Mouse (Mus musculus) midbrain, embryonic 14.5 days (tissue): ENCODE results near the gene Cav1. TPM values are rescaled to one million over a fixed set of nuclear protein-coding genes. Genes with fewer than 3 reads are reported as not detected.

ENCODE experiments used
- ATAC-seq: fragments of 200-750 bp; cut with Nextera tagmentation; 2 replicates; pipeline ENCODE4 v1.8.0; 2017; ENCODE audit warnings: moderate number of reproducible peaks, moderate library complexity; ENCODE audit not compliant: low FRiP score, low TSS enrichment
- DNase-seq: peaks from one replicate; pipeline ENCODE4 v3.0.0-alpha.2; 2015
- H3K27ac ChIP-seq: fragments of 300-500 bp; sonication (generic); replicated peaks from 2 replicates; pipeline ENCODE4 v1.5.1; 2014; ENCODE audit warnings: mild to moderate bottlenecking, low read depth, low read length, moderate library complexity
- H3K27me3 ChIP-seq: fragments of 300-500 bp; sonication (generic); 2 replicates; pipeline ENCODE4 v1.6.1; 2014; ENCODE audit warnings: low read length, control low read depth, mixed read lengths; ENCODE audit not compliant: control insufficient read depth, insufficient read depth
- H3K36me3 ChIP-seq: fragments of 300-500 bp; sonication (generic); 2 replicates; pipeline ENCODE4 v1.6.1; 2014; ENCODE audit warnings: low read length, control low read depth; ENCODE audit not compliant: control insufficient read depth, insufficient read depth
- H3K4me1 ChIP-seq: fragments of 300-500 bp; sonication (generic); 2 replicates; pipeline ENCODE4 v1.6.1; 2014; ENCODE audit warnings: mild to moderate bottlenecking, antibody characterized with exemption, low read length, control low read depth; ENCODE audit not compliant: control insufficient read depth, insufficient read depth
- H3K4me2 ChIP-seq: fragments of 300-500 bp; sonication (generic); 2 replicates; pipeline ENCODE4 v1.6.1; 2014; ENCODE audit warnings: mild to moderate bottlenecking, low read length, moderate library complexity
- H3K4me3 ChIP-seq: fragments of 300-500 bp; sonication (generic); replicated peaks from 2 replicates; pipeline ENCODE4 v1.5.1; 2014; ENCODE audit warnings: low read depth, low read length
- H3K9ac ChIP-seq: fragments of 300-500 bp; sonication (generic); replicated peaks from 2 replicates; pipeline ENCODE4 v1.6.1; 2014; ENCODE audit warnings: mild to moderate bottlenecking, low read length, moderate library complexity
- H3K9me3 ChIP-seq: fragments of 300-500 bp; sonication (generic); 2 replicates; pipeline ENCODE4 v1.6.1; 2016; ENCODE audit warnings: low read length, control low read depth, mixed read lengths; ENCODE audit not compliant: control insufficient read depth
- WGBS: fragments of 180-500 bp; shearing (Covaris S2); extraction: QIAGEN DNeasy Blood & Tissue Kit; methylation state at CpG from one replicate; pipeline ENCODE4 v1.1.7; 2014; 5-methylcytosine and 5-hydroxymethylcytosine counted together
- polyA plus RNA-seq: library from polyadenylated mRNA; unstranded; fragments of >200 nt; fragmentation: Nextera tagmentation; extraction: Ambion mirVana; gene quantifications from 2 replicates; pipeline ENCODE4 v1.2.1, GENCODE M21; 2014

Cav1 gene
- polyA plus RNA-seq, 1 experiment from 2014 or later, result 15.2 TPM

- H3K4me2 ChIP-seq, result no peak overlapping the region
- no peaks in the 10 kb centered on the region for H3K36me3 ChIP-seq
- H3K9me3 ChIP-seq, result no peaks in the 10 kb centered on the region
- H3K27ac ChIP-seq, result no peak overlapping the region
- peaks cover 21% of the 10 kb centered on the region; the same call in 1 of the 2 replicates for H3K27me3 ChIP-seq
- 90% methylated on average over 2 of the region's 2 CpGs for WGBS
- DNase-seq, result no peak
- no peak for ATAC-seq
- H3K9ac ChIP-seq, result no peak overlapping the region
- no peak overlapping the region for H3K4me3 ChIP-seq
- H3K4me1 ChIP-seq, result peaks cover 15% of the 10 kb centered on the region
Observed at GRCm38 (mm10) chr6:17309260-17309659, 3.1 kb downstream of the Cav1 start.

GRCm38 (mm10) chr6:17314241-17314640 is 8.1 kb downstream of the Cav1 start:
- WGBS, result 92% methylated on average over 2 of the region's 2 CpGs
- DNase-seq (no peak), ATAC-seq (no peak)
- Histone ChIP-seq H3K4me2 (no peak overlapping the region), H3K4me3 (no peak overlapping the region), H3K36me3 (no peaks in the 10 kb centered on the region), H3K27ac (no peak overlapping the region), H3K9me3 (no peaks in the 10 kb centered on the region), H3K4me1 (no peaks in the 10 kb centered on the region), H3K9ac (no peak overlapping the region), H3K27me3 (no peaks in the 10 kb centered on the region)

DNA sequence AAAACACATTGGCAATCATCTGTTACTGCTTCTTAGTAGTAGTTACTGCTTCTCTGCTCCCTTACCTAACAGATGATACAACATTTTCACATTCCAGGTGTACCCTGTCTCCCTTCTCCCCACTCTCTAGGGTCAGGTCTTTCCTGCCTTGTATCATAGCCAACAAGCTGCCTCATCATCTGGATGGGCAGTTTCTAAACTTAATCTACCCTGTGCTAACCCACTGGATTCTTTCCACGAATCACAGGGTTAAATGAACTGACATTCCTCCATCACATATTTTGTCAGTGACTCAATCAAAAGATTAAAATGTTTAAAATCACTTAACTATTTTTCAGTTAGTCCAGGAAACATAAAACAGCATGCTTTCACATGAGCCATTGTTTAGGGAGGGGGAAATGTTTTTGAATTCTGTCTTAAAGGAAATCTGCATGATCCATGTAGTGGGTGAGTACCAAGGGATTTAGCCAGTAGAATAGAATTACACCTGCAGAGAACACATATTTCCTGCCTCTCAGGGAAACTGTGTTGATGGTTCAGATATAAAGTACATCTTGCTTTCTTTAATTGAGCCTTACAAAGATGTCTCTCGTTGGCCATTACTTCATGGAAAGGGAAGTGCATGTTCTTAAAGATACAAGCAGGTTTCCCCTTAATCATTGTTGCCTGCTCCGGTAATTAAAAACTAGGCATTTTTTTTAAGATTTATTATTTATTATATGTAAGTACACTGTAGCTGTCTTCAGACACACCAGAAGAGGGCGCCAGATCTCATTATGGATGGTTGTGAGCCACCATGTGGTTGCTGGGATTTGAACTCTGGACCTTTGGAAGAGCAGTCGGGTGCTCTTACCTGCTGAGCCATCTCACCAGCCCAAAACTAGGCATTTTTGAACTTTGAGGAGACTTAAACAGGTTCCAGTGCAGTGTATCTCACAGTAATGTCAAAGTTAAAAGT is 8.8 kb downstream of the Cav1 start:
- ATAC-seq (no peak), DNase-seq (no peak)
- Histone ChIP-seq H3K36me3 (no peaks in the 10 kb centered on the region), H3K4me2 (no peak overlapping the region), H3K27ac (no peak overlapping the region), H3K4me3 (no peak overlapping the region), H3K9me3 (no peaks in the 10 kb centered on the region), H3K9ac (no peak overlapping the region), H3K27me3 (no peaks in the 10 kb centered on the region), H3K4me1 (no peaks in the 10 kb centered on the region)
- WGBS, result 85% methylated on average over 5 of the region's 5 CpGs

DNA sequence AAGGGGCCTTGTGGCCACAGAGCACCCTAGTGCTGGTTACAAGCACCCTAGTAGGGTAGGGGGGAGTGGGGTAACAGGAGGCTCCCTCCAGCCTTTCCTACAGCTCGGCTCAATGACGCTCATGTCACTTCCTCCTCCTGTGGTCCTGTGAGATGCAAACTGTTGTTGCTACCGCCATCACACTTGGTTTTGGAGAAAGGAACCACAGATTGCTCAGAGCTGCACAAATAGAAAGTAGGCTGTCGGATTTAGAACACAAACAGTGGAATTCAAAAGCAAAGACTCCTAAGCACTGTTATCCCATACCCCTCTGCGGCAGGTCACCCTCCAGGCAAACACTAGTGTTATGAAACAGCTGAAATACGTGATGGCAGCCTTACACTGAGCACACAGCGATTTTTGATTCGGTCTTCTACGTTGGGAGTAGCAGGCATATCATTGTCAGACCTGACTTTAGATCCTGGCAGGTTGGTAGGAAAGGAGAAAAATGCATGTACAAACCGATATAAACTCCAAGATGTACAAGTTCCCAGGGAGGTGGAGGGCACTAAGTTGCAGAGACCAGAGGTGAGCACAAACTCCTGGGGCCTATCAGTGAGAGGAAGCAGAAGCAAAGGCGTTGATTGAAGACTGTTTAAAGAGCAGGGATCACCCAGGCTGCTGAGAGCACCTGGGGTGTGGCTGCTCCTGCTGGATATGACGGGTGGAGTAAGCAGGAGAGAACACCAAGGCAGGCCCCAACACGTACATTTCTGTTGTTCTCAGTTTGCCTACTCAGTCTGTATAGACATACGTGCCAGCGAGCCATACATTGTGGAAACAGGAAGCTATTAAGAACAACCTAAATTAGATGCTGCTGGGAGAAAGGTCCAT is 10.4 kb downstream of the Cav1 start:
- Histone ChIP-seq H3K9ac (no peak overlapping the region), H3K9me3 (no peaks in the 10 kb centered on the region), H3K4me3 (no peak overlapping the region), H3K27me3 (no peaks in the 10 kb centered on the region), H3K36me3 (no peaks in the 10 kb centered on the region), H3K27ac (no peak overlapping the region), H3K4me1 (no peaks in the 10 kb centered on the region), H3K4me2 (no peak overlapping the region)
- DNase-seq, result no peak
- ATAC-seq, result peak; percentile 31; the same call in 1 of the 2 replicates
- WGBS, result 79% methylated on average over 15 of the region's 15 CpGs

- Histone ChIP-seq H3K4me2 (no peak overlapping the region), H3K36me3 (no peaks in the 10 kb centered on the region), H3K9ac (no peak overlapping the region), H3K4me1 (no peaks in the 10 kb centered on the region), H3K9me3 (no peaks in the 10 kb centered on the region), H3K4me3 (no peak overlapping the region), H3K27me3 (no peaks in the 10 kb centered on the region), H3K27ac (no peak overlapping the region)
- no peak for ATAC-seq
- no peak for DNase-seq
- WGBS, result 58% methylated on average over 1 of the region's 1 CpGs
Observed at GRCm38 (mm10) chr6:17317167-17317524, 11.0 kb downstream of the Cav1 start.

DNA sequence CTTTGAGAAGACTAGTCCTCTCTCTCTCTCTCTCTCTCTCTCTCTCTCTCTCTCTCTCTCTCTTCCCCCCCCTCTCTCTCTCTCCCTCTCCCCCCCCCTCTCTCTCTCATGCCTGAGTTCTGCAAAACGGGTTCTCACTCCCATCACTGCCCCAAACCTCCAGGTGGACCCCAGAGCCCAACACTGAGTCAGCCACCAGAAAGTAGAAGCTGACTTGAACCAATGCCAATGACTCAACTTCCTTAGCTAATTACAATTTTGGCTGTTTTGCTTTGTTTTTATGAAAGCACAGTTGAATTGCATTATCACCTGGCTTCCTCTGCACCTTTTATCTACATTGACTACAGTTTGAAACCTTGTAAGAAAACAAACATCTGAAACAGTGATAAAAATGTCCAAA is 11.8 kb downstream of the Cav1 start:
- DNase-seq (no peak), ATAC-seq (no peak)
- no peak overlapping the region for H3K9ac ChIP-seq
- no peak overlapping the region for H3K4me2 ChIP-seq
- no peak overlapping the region for H3K4me3 ChIP-seq
- no peak overlapping the region for H3K27ac ChIP-seq
- no peaks in the 10 kb centered on the region for H3K27me3 ChIP-seq
- H3K9me3 ChIP-seq, result no peaks in the 10 kb centered on the region
- no peaks in the 10 kb centered on the region for H3K36me3 ChIP-seq
- 50% methylated on average over 1 of the region's 1 CpGs for WGBS
- no peaks in the 10 kb centered on the region for H3K4me1 ChIP-seq

DNA sequence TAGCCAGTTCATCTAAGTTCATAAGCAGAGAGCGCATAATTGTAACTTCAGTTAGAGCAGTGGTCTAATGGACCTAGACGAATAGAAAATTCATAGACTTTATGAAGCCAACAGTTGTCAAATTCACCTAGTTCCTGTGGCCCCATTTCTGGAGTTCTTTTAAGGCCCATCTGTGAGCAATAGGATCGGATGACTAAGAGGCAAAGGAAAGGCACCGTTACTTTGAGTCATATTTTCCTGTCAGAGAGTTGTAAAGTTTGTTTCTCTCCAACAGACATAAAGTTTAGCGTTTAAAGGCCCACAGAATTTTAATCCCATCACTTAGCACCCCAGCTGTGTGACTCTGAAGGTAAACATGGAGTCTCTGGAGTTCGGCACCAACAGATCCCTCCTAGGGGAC is 15.8 kb downstream of the Cav1 start:
- no peak overlapping the region for H3K4me2 ChIP-seq
- H3K27me3 ChIP-seq, result no peaks in the 10 kb centered on the region
- DNase-seq (no peak), ATAC-seq (no peak)
- H3K36me3 ChIP-seq, result no peaks in the 10 kb centered on the region
- no peaks in the 10 kb centered on the region for H3K4me1 ChIP-seq
- H3K4me3 ChIP-seq, result no peak overlapping the region
- 84% methylated on average over 6 of the region's 6 CpGs for WGBS
- no peak overlapping the region for H3K9ac ChIP-seq
- no peaks in the 10 kb centered on the region for H3K9me3 ChIP-seq
- no peak overlapping the region for H3K27ac ChIP-seq

- WGBS, result 49% methylated on average over 11 of the region's 11 CpGs
- Histone ChIP-seq H3K27me3 (no peaks in the 10 kb centered on the region), H3K9me3 (no peaks in the 10 kb centered on the region), H3K27ac (no peak overlapping the region), H3K9ac (no peak overlapping the region), H3K4me1 (no peaks in the 10 kb centered on the region), H3K4me2 (no peak overlapping the region), H3K4me3 (no peak overlapping the region), H3K36me3 (no peaks in the 10 kb centered on the region)
- ATAC-seq (no peak), DNase-seq (no peak)
Observed at GRCm38 (mm10) chr6:17327216-17327615, 21.1 kb downstream of the Cav1 start.
